Mouse (Mus musculus) megakaryocyte, embryonic 14.5 days (primary cell): ENCODE results near the gene Nradd. TPM values are rescaled to one million over a fixed set of nuclear protein-coding genes. Genes with fewer than 3 reads are reported as not detected.

Experiments
- H3K27me3 ChIP-seq: replicated peaks from 2 replicates; pipeline ENCODE3; 2012; ENCODE audit warnings: inconsistent platforms
- H3K36me3 ChIP-seq: replicated peaks from 2 replicates; pipeline ENCODE3; 2012; ENCODE audit warnings: low read length, inconsistent platforms, mixed read lengths
- H3K4me1 ChIP-seq: 2 replicates; pipeline ENCODE4 v1.6.1; 2012; ENCODE audit warnings: inconsistent platforms
- H3K4me3 ChIP-seq: replicated peaks from 2 replicates; pipeline ENCODE3; 2012; ENCODE audit warnings: moderate library complexity, mild to moderate bottlenecking, inconsistent platforms
- H3K9me3 ChIP-seq: 2 replicates; pipeline ENCODE4 v1.6.1; 2012; ENCODE audit warnings: inconsistent platforms
- FLI1 ChIP-seq: IDR thresholded peaks from 2 replicates; pipeline ENCODE4 v1.6.1; 2012; ENCODE audit warnings: low read length, inconsistent platforms, mixed read lengths
- GATA1 ChIP-seq: IDR thresholded peaks from 3 replicates; pipeline ENCODE4 v1.6.1; 2012; ENCODE audit warnings: mixed read lengths, low read length, inconsistent platforms, borderline replicate concordance
- polyA plus RNA-seq: library from polyadenylated mRNA; stranded (reverse); fragments of >175 nt; gene quantifications from 2 replicates; pipeline ENCODE4 v1.2.3, GENCODE M21; 2012; ENCODE audit warnings: low replicate concordance; ENCODE audit not compliant: insufficient read depth

Gene Nradd
- 6.7 and 12.4 TPM in 2 replicates for polyA plus RNA-seq

DNA sequence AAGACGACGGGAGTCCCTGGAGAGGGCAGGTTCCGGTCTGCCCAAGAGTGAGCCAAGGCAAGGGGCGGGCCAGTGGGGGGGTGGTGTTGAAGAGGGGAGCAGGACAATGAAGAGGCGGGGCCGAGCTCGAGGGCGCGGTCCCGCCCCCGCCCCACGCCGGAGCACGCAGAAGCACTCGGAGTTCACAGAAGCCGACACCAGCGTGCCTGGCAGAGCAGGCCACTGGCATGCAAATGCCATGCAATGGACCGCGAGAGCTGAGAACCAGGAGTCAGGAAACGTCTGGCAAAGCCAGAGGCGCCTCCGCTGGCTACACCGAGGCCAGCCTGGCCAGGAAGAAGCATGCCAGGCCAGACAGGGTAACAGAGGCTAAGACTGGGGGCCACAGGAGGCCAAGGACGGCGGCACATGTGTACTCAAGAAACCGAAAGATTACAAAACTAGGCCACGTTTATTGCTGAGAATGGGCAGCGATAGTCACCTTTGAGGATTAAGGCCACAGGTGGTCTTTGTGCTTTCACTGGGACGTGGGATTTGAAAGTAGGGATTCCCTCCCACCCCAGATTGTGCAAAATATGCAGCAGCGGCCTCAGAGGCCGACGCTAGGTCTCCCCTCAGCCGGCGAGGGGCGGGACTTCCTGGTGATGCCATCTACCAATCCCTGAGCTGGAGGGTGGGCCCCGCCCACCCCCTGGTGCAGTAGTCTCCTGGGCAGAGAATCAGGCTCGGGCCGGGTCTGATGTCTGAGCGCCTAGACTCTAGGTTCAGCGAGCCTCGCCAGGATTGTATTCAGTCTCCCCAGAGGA, at the start of gene Nradd:
Gene Nradd, minus strand, starts transcription at position 92 of the 806 bp plus-strand sequence.
- H3K9me3 ChIP-seq = no peaks in the 10 kb centered on the region
- H3K4me1 ChIP-seq = peaks cover 51% of the 10 kb centered on the region
- no peaks in the 10 kb centered on the region for H3K27me3 ChIP-seq
- no peak within 1 kb of the TSS for H3K4me3 ChIP-seq
- no peak for TF ChIP-seq FLI1
- no peak for TF ChIP-seq GATA1
- H3K36me3 ChIP-seq = peaks cover 100% of the 10 kb centered on the region

DNA sequence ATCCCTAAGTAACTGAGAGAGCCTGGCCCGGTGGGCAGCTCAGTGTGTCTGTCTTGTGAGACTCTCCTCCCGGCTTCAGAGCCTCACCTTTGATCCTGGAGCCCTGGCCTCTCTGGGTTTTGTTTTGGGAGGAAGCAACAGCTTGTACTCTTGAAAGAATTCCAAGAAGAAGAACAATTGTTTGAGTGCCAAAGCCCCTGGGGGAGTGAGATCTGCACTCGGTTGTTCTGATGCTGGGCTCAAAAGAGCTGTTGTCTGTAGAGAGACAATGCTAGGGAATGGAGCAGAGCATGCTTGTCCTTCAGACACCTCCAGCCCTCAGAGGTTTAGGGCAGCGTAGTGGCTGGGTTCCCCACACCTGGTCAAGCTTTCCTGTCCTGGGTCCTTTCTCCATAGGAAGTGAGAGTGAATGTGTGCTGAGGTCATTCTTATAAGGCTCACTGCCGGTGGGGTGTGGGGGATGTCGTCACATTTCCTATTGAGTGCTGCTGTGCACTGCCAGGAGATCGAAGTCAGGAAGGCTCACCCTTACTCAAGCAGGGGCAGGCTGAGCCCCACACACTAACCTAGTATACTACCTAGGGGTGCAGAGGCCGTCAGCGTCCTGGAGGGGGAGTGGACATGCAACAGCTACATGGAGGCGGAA, 49.0 kb upstream of the Nradd start:
- H3K4me1 ChIP-seq = peaks cover 100% of the 10 kb centered on the region
- no peak for TF ChIP-seq FLI1
- TF ChIP-seq GATA1 = no peak
- peak overlapping the region; percentile 62 for H3K4me3 ChIP-seq
- no peaks in the 10 kb centered on the region for H3K9me3 ChIP-seq
- H3K36me3 ChIP-seq = peaks cover 65% of the 10 kb centered on the region
- no peaks in the 10 kb centered on the region for H3K27me3 ChIP-seq

GRCm38 (mm10) chr9:110672462-110673106, 48.3 kb upstream of the Nradd start:
- H3K9me3 ChIP-seq = no peaks in the 10 kb centered on the region
- TF ChIP-seq GATA1 (no peak), FLI1 (no peak)
- no peaks in the 10 kb centered on the region for H3K27me3 ChIP-seq
- H3K4me1 ChIP-seq = peaks cover 100% of the 10 kb centered on the region
- H3K36me3 ChIP-seq = peaks cover 68% of the 10 kb centered on the region
- peak overlapping the region; percentile 72 for H3K4me3 ChIP-seq

- Histone ChIP-seq H3K27me3 (no peaks in the 10 kb centered on the region), H3K4me3 (no peak overlapping the region), H3K36me3 (peaks cover 67% of the 10 kb centered on the region), H3K4me1 (peaks cover 95% of the 10 kb centered on the region), H3K9me3 (no peaks in the 10 kb centered on the region)
- TF ChIP-seq FLI1 = no peak
- TF ChIP-seq GATA1 = no peak
Observed at GRCm38 (mm10) chr9:110669785-110670184, 45.5 kb upstream of the Nradd start.

DNA sequence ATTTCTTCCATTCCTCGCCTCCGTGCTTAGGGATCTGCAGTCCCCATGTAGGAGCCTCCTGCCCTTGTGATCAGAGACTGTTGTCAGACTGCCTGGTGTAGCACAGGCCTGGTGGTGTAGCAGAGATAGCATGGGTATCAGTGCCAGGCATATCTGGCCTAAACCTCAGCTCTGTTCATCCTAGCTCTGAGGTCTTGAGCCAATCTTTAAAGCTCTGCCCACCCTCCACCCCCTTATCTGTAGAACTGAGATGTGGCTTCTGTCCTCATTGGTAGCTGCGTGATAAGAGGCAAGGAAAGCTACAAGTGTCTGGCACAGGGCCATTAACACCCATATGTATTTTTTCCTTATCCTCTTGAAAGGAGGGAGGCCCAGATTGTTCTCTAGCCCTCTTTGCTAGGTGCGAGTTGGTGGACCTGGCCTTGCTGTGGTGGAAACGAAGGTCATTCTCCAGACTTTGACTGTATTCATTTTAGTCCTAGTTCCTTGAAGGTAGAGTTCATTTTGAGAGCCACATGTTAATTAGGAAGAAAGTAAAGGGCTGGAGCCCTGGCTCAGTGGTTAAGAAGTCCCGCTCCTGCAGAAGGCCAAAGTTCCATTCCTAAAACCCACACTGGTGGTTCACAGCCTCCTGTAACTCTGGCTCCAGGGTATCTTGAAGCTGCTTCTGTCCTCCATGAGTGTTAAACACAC, 44.5 kb upstream of the Nradd start:
- H3K4me3 ChIP-seq = peak overlapping the region; percentile 44
- H3K36me3 ChIP-seq = peaks cover 63% of the 10 kb centered on the region
- H3K4me1 ChIP-seq = peaks cover 95% of the 10 kb centered on the region
- no peaks in the 10 kb centered on the region for H3K9me3 ChIP-seq
- no peaks in the 10 kb centered on the region for H3K27me3 ChIP-seq
- TF ChIP-seq FLI1 (no peak), GATA1 (no peak)

- Histone ChIP-seq H3K4me1 (peaks cover 95% of the 10 kb centered on the region), H3K4me3 (peak overlapping the region; percentile 83)
Observed at GRCm38 (mm10) chr9:110667219-110667836, 43.1 kb upstream of the Nradd start.

DNA sequence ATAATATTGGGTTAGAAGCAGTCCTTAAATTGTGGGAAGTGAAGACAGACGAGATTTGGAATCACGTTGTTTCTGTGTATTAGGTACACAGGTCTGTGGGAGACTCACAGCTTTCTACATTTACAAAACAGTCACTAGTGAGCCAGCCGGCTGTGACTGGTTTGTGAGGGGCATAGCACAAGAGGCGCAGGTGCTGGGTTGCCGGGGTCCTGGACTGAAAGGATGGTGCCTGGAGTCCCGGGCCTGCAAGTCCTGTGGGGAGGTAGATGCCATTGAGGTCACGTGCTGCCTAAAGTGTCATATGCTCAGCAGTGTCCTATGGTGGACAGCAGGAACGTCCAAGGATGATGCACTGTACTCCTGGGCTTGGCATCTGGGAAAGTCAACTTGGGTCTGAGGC, 42.1 kb upstream of the Nradd start:
- Histone ChIP-seq H3K4me1 (peaks cover 95% of the 10 kb centered on the region), H3K4me3 (peak overlapping the region; percentile 90), H3K9me3 (no peaks in the 10 kb centered on the region), H3K36me3 (peaks cover 59% of the 10 kb centered on the region), H3K27me3 (no peaks in the 10 kb centered on the region)
- TF ChIP-seq FLI1 (no peak), GATA1 (no peak)

More at GRCm38 (mm10) chr9:110667219-110667836, 43.1 kb upstream of the Nradd start:
- no peak for TF ChIP-seq FLI1
- no peak for TF ChIP-seq GATA1
- Histone ChIP-seq H3K36me3 (peaks cover 55% of the 10 kb centered on the region), H3K9me3 (no peaks in the 10 kb centered on the region), H3K27me3 (no peaks in the 10 kb centered on the region)

- peak overlapping the region; percentile 90 for H3K4me3 ChIP-seq
- H3K4me1 ChIP-seq = peaks cover 95% of the 10 kb centered on the region
Observed at GRCm38 (mm10) chr9:110665912-110666311, 41.7 kb upstream of the Nradd start.

DNA sequence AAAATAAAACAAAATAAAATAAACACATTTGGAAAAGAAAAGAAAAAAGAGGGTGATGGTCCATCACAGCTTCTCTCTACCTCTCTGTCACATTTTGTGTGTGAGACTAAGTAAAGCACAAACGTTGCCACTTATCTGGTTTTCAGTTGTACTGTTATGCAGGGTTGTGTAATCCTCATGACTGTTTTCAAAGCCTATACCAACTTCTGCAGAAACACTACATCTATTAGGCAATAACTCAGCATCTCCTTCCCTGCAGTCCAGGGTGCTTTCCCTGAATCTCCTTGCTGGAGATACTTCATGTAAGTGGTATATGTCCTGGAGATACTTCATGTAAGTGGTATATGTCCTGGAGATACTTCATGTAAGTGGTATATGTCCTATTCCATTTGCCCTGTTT, 38.6 kb upstream of the Nradd start:
- no peaks in the 10 kb centered on the region for H3K9me3 ChIP-seq
- H3K4me1 ChIP-seq = peaks cover 92% of the 10 kb centered on the region
- no peak overlapping the region for H3K4me3 ChIP-seq
- TF ChIP-seq FLI1 (no peak), GATA1 (no peak)
- no peaks in the 10 kb centered on the region for H3K27me3 ChIP-seq
- H3K36me3 ChIP-seq = peaks cover 51% of the 10 kb centered on the region

More at GRCm38 (mm10) chr9:110665912-110666311, 41.7 kb upstream of the Nradd start:
- H3K27me3 ChIP-seq = no peaks in the 10 kb centered on the region
- peak; percentile 95 for TF ChIP-seq FLI1
- peak; percentile 92 for TF ChIP-seq GATA1
- peaks cover 59% of the 10 kb centered on the region for H3K36me3 ChIP-seq
- H3K9me3 ChIP-seq = no peaks in the 10 kb centered on the region
